Mouse (Mus musculus) spleen, adult 18-20 months (tissue): ENCODE results near the gene Lztr1.

Experiments used
- DNase-seq, 2 experiments: peaks; one replicate each; pipeline ENCODE4 v3.0.0; 2022; ENCODE audit warnings: mixed read lengths in 2 of 2

Lztr1 gene

GRCm38 (mm10) chr16:17558811-17559210 lies 50.3 kb downstream of the Lztr1 start:
- DNase-seq, result no peak

GRCm38 (mm10) chr16:17559396-17560027 lies 51.0 kb downstream of the Lztr1 start:
- no peak for DNase-seq

- no peak for DNase-seq
Observed at GRCm38 (mm10) chr16:17561128-17561750, 52.8 kb downstream of the Lztr1 start, which contains the start of gene Lrrc74b. Gene Lrrc74b (minus strand): TSS chr16:17561247.

GRCm38 (mm10) chr16:17561751-17562208 lies 53.3 kb downstream of the Lztr1 start, which contains the start of gene P2rx6:
Gene P2rx6 (plus strand): TSS chr16:17561885.
- DNase-seq, result no peak

GRCm38 (mm10) chr16:17563580-17563979 lies 55.1 kb downstream of the Lztr1 start:
- no peak for DNase-seq

GRCm38 (mm10) chr16:17564221-17564620 lies 55.7 kb downstream of the Lztr1 start:
- DNase-seq, result no peak

- DNase-seq, result no peak
Observed at GRCm38 (mm10) chr16:17564771-17565170, 56.3 kb downstream of the Lztr1 start.

- DNase-seq, result no peak
Observed at GRCm38 (mm10) chr16:17566186-17566585, 57.7 kb downstream of the Lztr1 start.
